Comparison of ENCODE assay signal across 31 mouse cellular contexts in genomic region chr11:66898747-66899146, GRCm38 (mm10). TPM values are rescaled to one million over a fixed set of nuclear protein-coding genes. Genes with fewer than 3 reads are reported as not detected.
DNase-seq lines count a peak whose midpoint lies in the region; ATAC-seq and TF ChIP-seq lines count a peak whose summit lies in the region.
"Had no signal": no experiment of that assay in that cellular context is flagged by ENCODE, and none has a peak within 500 bp of the region (broad histone marks: within the 10 kb centered on the region; RNA-seq: fewer than 3 reads in every experiment).

No protein-coding gene starts in this region.

- no peaks in the 10 kb centered on the region for H3K4me1 ChIP-seq in intestine, postnatal 0 days (replicated peaks; ENCODE audit: control insufficient read depth, insufficient read depth, low read length)
- no peaks in the 10 kb centered on the region for H3K4me1 ChIP-seq in intestine, embryonic 16.5 days (ENCODE audit: control insufficient read depth, insufficient read depth, low read length)
- H3K4me1 ChIP-seq in lung, postnatal 0 days (ENCODE audit: insufficient read depth, low read depth, low read length): no peaks in the 10 kb centered on the region
- H3K4me1 ChIP-seq: embryonic facial prominence, embryonic 12.5 days; forebrain, embryonic 10.5 days; hindbrain, embryonic 10.5 days; intestine, embryonic 15.5 days; liver, embryonic 15.5 days; midbrain, embryonic 15.5 days had no signal

- no peak overlapping the region for H3K4me3 ChIP-seq in intestine, postnatal 0 days (ENCODE audit: low read depth, low read length)
- no peak overlapping the region for H3K4me3 ChIP-seq in intestine, embryonic 16.5 days (ENCODE audit: low read length)
- H3K4me3 ChIP-seq in lung, postnatal 0 days (ENCODE audit: low read depth, low read length): no peak overlapping the region
- H3K4me3 ChIP-seq: embryonic facial prominence, embryonic 12.5 days; forebrain, embryonic 10.5 days; hindbrain, embryonic 10.5 days; intestine, embryonic 15.5 days; liver, embryonic 15.5 days; midbrain, embryonic 15.5 days had no signal

- no peaks in the 10 kb centered on the region for H3K9me3 ChIP-seq in intestine, postnatal 0 days (ENCODE audit: control insufficient read depth)
- no peaks in the 10 kb centered on the region for H3K9me3 ChIP-seq in intestine, embryonic 16.5 days (ENCODE audit: control insufficient read depth, low read length)
- H3K9me3 ChIP-seq in lung, postnatal 0 days (ENCODE audit: low read length): no peaks in the 10 kb centered on the region
- H3K9me3 ChIP-seq: embryonic facial prominence, embryonic 12.5 days; forebrain, embryonic 10.5 days; hindbrain, embryonic 10.5 days; intestine, embryonic 15.5 days; liver, embryonic 15.5 days; midbrain, embryonic 15.5 days had no signal

- 86% methylated on average over 2 of the region's 2 CpGs for WGBS in intestine, postnatal 0 days
- WGBS in intestine, embryonic 16.5 days: 90% methylated on average over 2 of the region's 2 CpGs
- WGBS in lung, postnatal 0 days: 90% methylated on average over 2 of the region's 2 CpGs

- H3K27ac ChIP-seq in intestine, postnatal 0 days (ENCODE audit: low read depth, low read length): no peak overlapping the region
- no peak overlapping the region for H3K27ac ChIP-seq in intestine, embryonic 16.5 days (ENCODE audit: low read length)
- no peak overlapping the region for H3K27ac ChIP-seq in lung, postnatal 0 days (ENCODE audit: low read length)
- H3K27ac ChIP-seq: embryonic facial prominence, embryonic 12.5 days; forebrain, embryonic 10.5 days; hindbrain, embryonic 10.5 days; intestine, embryonic 15.5 days; liver, embryonic 15.5 days; midbrain, embryonic 15.5 days had no signal

- no peak overlapping the region for H3K4me2 ChIP-seq in intestine, postnatal 0 days (replicated peaks; ENCODE audit: low read depth)
- no peak overlapping the region for H3K4me2 ChIP-seq in intestine, embryonic 16.5 days (ENCODE audit: low read depth, low read length)
- no peak overlapping the region for H3K4me2 ChIP-seq in lung, postnatal 0 days (replicated peaks; ENCODE audit: low read depth, low read length)
- H3K4me2 ChIP-seq: embryonic facial prominence, embryonic 12.5 days; intestine, embryonic 15.5 days; liver, embryonic 15.5 days; midbrain, embryonic 15.5 days had no signal

- no peak for DNase-seq in lung, postnatal 0 days (ENCODE audit: low spot score)
- DNase-seq in lung, postnatal 14 days: no peak
- peak; percentile 58 for DNase-seq in ES-CJ7 (ENCODE audit: low read depth, low spot score)
- no peak for DNase-seq in brain, embryonic 14.5 days (ENCODE audit: low read depth)
- DNase-seq in spleen, postnatal 36 days (ENCODE audit: low spot score in 2 of 2): no peak
- DNase-seq in left cerebral cortex, postnatal 36 days (ENCODE audit: low spot score in 2 of 2): no peak

- intact Hi-C loops in left cerebral cortex, postnatal 36 days (cut with DNase I): loop anchor here (5.0 kb wide), 1 partner anchor 1076 kb away; no protein-coding TSS in a partner anchor

- TF ChIP-seq POLR2A in brain, embryonic 14.5 days (IDR thresholded peaks at IDR 0.05; ENCODE audit: borderline replicate concordance, extremely low read depth, insufficient read depth, insufficient read length, poor library complexity, severe bottlenecking): no peak

- no peak for ATAC-seq in intestine, postnatal 0 days
- no peak for ATAC-seq in intestine, embryonic 16.5 days
- ATAC-seq in lung, postnatal 0 days: no peak
- ATAC-seq: forebrain, embryonic 16.5 days; intestine, embryonic 15.5 days; midbrain, embryonic 15.5 days had no signal

- H3K27me3 ChIP-seq in intestine, postnatal 0 days (replicated peaks; ENCODE audit: control insufficient read depth, insufficient read depth, low read length): no peaks in the 10 kb centered on the region
- H3K27me3 ChIP-seq in intestine, embryonic 16.5 days (replicated peaks; ENCODE audit: control insufficient read depth, insufficient read depth, low read length): no peaks in the 10 kb centered on the region
- H3K27me3 ChIP-seq in lung, postnatal 0 days (replicated peaks; ENCODE audit: insufficient read depth, low read length): no peaks in the 10 kb centered on the region
- H3K27me3 ChIP-seq: embryonic facial prominence, embryonic 12.5 days; intestine, embryonic 15.5 days; liver, embryonic 15.5 days; midbrain, embryonic 15.5 days had no signal

- TF ChIP-seq CTCF in intestine, postnatal 0 days (IDR thresholded peaks at IDR 0.05; ENCODE audit: low read depth): 0 out of 2 replicates have a peak, but pooled peaks have one; percentile 21
- TF ChIP-seq CTCF in lung, postnatal 0 days (IDR thresholded peaks at IDR 0.05): peak; percentile 17; the same call in 1 of the 2 replicates
- TF ChIP-seq CTCF in brain, embryonic 14.5 days (IDR thresholded peaks at IDR 0.05; ENCODE audit: borderline replicate concordance, extremely low read depth, insufficient read depth, insufficient read length): peak; percentile 20; the same call in 1 of the 2 replicates

- TF ChIP-seq EP300 in lung, postnatal 0 days (IDR thresholded peaks at IDR 0.05): no peak

- no peak overlapping the region for H3K9ac ChIP-seq in intestine, postnatal 0 days (ENCODE audit: low read depth, low read length)
- H3K9ac ChIP-seq in intestine, embryonic 16.5 days (ENCODE audit: low read depth, low read length): no peak overlapping the region
- no peak overlapping the region for H3K9ac ChIP-seq in lung, postnatal 0 days (replicated peaks; ENCODE audit: low read depth)
- H3K9ac ChIP-seq: embryonic facial prominence, embryonic 12.5 days; intestine, embryonic 15.5 days; liver, embryonic 15.5 days; midbrain, embryonic 15.5 days had no signal

- H3K36me3 ChIP-seq in intestine, postnatal 0 days (ENCODE audit: control insufficient read depth, insufficient read depth): no peaks in the 10 kb centered on the region
- no peaks in the 10 kb centered on the region for H3K36me3 ChIP-seq in intestine, embryonic 16.5 days (ENCODE audit: control insufficient read depth, insufficient read depth, low read length)
- no peaks in the 10 kb centered on the region for H3K36me3 ChIP-seq in lung, postnatal 0 days (ENCODE audit: insufficient read depth, low read length)
- H3K36me3 ChIP-seq: embryonic facial prominence, embryonic 12.5 days; forebrain, embryonic 10.5 days; hindbrain, embryonic 10.5 days; intestine, embryonic 15.5 days; liver, embryonic 15.5 days; midbrain, embryonic 15.5 days had no signal

RNA-seq across cellular contexts. Expression of gene Pirt, which starts 13.0 kb away (rescaled TPM):
- 4.0 and 4.7 TPM in 2 replicates for polyA plus RNA-seq in intestine, postnatal 0 days (2015; fragmentation: Nextera tagmentation; extraction: Ambion mirVana)
- 6.7 and 6.8 TPM in 2 replicates for polyA plus RNA-seq in intestine, embryonic 16.5 days (2015; fragmentation: Nextera tagmentation; extraction: Ambion mirVana)
- polyA plus RNA-seq in lung, postnatal 0 days (2015; fragmentation: Nextera tagmentation; extraction: Ambion mirVana): 1.8 and 1.9 TPM in 2 replicates
- 0.25 and 1.7 TPM in 2 replicates for polyA plus RNA-seq in brain, embryonic 14.5 days (2012; rRNA removed)
- under 1 TPM in 1 of 2 experiments, not detected in 1; 0.20 TPM for total RNA-seq in left cerebral cortex, postnatal 36 days (2021)
- total RNA-seq: neutrophil, adult 5-6 weeks had no signal
- polyA plus RNA-seq: liver, embryonic 15.5 days; thymus, postnatal 0 days had no signal

RNA-seq across cellular contexts. Expression of gene Tmem238l, which starts 57.7 kb away (rescaled TPM):
- polyA plus RNA-seq in intestine, postnatal 0 days (2015; fragmentation: Nextera tagmentation; extraction: Ambion mirVana): 10.5 and 11.2 TPM in 2 replicates
- 2.2 and 2.8 TPM in 2 replicates for polyA plus RNA-seq in intestine, embryonic 16.5 days (2015; fragmentation: Nextera tagmentation; extraction: Ambion mirVana)
- polyA plus RNA-seq in lung, postnatal 0 days (2015; fragmentation: Nextera tagmentation; extraction: Ambion mirVana): not detected in 2 replicates
- 0.10 TPM in 1 of 2 replicates, not detected in the other for polyA plus RNA-seq in brain, embryonic 14.5 days (2012; rRNA removed)
- total RNA-seq in left cerebral cortex, postnatal 36 days (2021): not detected
- total RNA-seq: adrenal gland, adult 8-10 months; adrenal gland, postnatal 4 days; gastrocnemius, postnatal 10 days; heart, postnatal 14 days; layer of hippocampus, adult 18-20 months; layer of hippocampus, postnatal 10 days; left cerebral cortex, adult 8-10 months; left cerebral cortex, postnatal 4 days; neutrophil, adult 5-6 weeks had no signal
- polyA plus RNA-seq: embryonic facial prominence, embryonic 12.5 days; forebrain, embryonic 10.5 days; forebrain, embryonic 16.5 days; heart, embryonic 14.5 days; hindbrain, embryonic 10.5 days; hindbrain, embryonic 16.5 days; kidney, embryonic 14.5 days; limb, embryonic 14.5 days; liver, embryonic 15.5 days; lung, embryonic 16.5 days; midbrain, embryonic 15.5 days; neural tube, embryonic 11.5 days had no signal
